Mouse (Mus musculus) hindbrain, embryonic 11.5 days (tissue): ENCODE data around the gene Hoga1. TPM values are rescaled to one million over a fixed set of nuclear protein-coding genes. Genes with fewer than 3 reads are reported as not detected.
"Not testable (repeated sequence)": the region's sequence is repeated elsewhere in the genome, so short reads cannot be mapped to it uniquely, and the experiment has no call there.

Experiments used
- ATAC-seq: fragments of 200-750 bp; cut with Nextera tagmentation; 2 replicates; pipeline ENCODE4 v1.8.0; 2017; ENCODE audit warnings: mild to moderate bottlenecking, moderate TSS enrichment, moderate library complexity; ENCODE audit not compliant: low FRiP score
- DNase-seq: peaks from one replicate; pipeline ENCODE4 v3.0.0-alpha.2; 2015; ENCODE audit warnings: low spot score
- H3K27ac ChIP-seq: fragments of 300-500 bp; sonication (generic); 2 replicates; pipeline ENCODE4 v1.5.1; 2014; ENCODE audit warnings: mild to moderate bottlenecking, low read depth, low read length
- H3K27me3 ChIP-seq: fragments of 300-500 bp; sonication (generic); 2 replicates; pipeline ENCODE4 v1.6.1; 2014; ENCODE audit warnings: mild to moderate bottlenecking, low read length, moderate library complexity, mixed read lengths; ENCODE audit not compliant: control insufficient read depth, insufficient read depth
- H3K36me3 ChIP-seq: fragments of 300-500 bp; sonication (generic); 2 replicates; pipeline ENCODE4 v1.6.1; 2014; ENCODE audit warnings: mild to moderate bottlenecking, low read length, moderate library complexity, mixed read lengths; ENCODE audit not compliant: control insufficient read depth, insufficient read depth
- H3K4me1 ChIP-seq: fragments of 300-500 bp; sonication (generic); replicated peaks from 2 replicates; pipeline ENCODE4 v1.6.1; 2014; ENCODE audit warnings: low read length, mixed read lengths; ENCODE audit not compliant: control insufficient read depth, insufficient read depth
- H3K4me2 ChIP-seq: fragments of 300-500 bp; sonication (generic); replicated peaks from 2 replicates; pipeline ENCODE4 v1.6.1; 2014; ENCODE audit warnings: mild to moderate bottlenecking, low read depth, low read length
- H3K4me3 ChIP-seq: fragments of 300-500 bp; sonication (generic); 2 replicates; pipeline ENCODE4 v1.5.1; 2014; ENCODE audit warnings: low read depth, low read length
- H3K9ac ChIP-seq: fragments of 300-500 bp; sonication (generic); 2 replicates; pipeline ENCODE4 v1.6.1; 2014; ENCODE audit warnings: low read depth, low read length
- H3K9me3 ChIP-seq: fragments of 300-500 bp; sonication (generic); 2 replicates; pipeline ENCODE4 v1.6.1; 2016; ENCODE audit warnings: low read length; ENCODE audit not compliant: control insufficient read depth
- WGBS: fragments of 180-500 bp; shearing (Covaris S2); extraction: QIAGEN DNeasy Blood & Tissue Kit; methylation state at CpG from one replicate; pipeline ENCODE4 v1.1.7; 2014; 5-methylcytosine and 5-hydroxymethylcytosine counted together
- polyA plus RNA-seq: library from polyadenylated mRNA; unstranded; fragments of >200 nt; fragmentation: Nextera tagmentation; extraction: Ambion mirVana; gene quantifications from 2 replicates; pipeline ENCODE4 v1.2.1, GENCODE M21; 2014

Hoga1 gene
- polyA plus RNA-seq, 1 experiment from 2014 or later = 1.1 TPM

- 83% methylated on average over 15 of the region's 15 CpGs for WGBS
- no peak for ATAC-seq
Observed at GRCm38 (mm10) chr19:42071886-42072608, 26.6 kb downstream of the Hoga1 start.

GRCm38 (mm10) chr19:42072802-42073201 lies 27.4 kb downstream of the Hoga1 start:
- DNase-seq (no peak), ATAC-seq (no peak)
- H3K36me3 ChIP-seq = peaks cover 5% of the 10 kb centered on the region; the same call in 1 of the 2 replicates
- H3K27ac ChIP-seq = no peak overlapping the region
- WGBS = 81% methylated on average over 7 of the region's 7 CpGs
- H3K4me3 ChIP-seq = no peak overlapping the region
- H3K4me2 ChIP-seq = no peak overlapping the region
- H3K27me3 ChIP-seq = no peaks in the 10 kb centered on the region; the same call in 1 of the 2 replicates
- no peaks in the 10 kb centered on the region for H3K4me1 ChIP-seq
- H3K9ac ChIP-seq = no peak overlapping the region
- H3K9me3 ChIP-seq = no peaks in the 10 kb centered on the region

More at GRCm38 (mm10) chr19:42071886-42072608, 26.6 kb downstream of the Hoga1 start:
- no peak overlapping the region for H3K4me2 ChIP-seq
- no peaks in the 10 kb centered on the region; the same call in 1 of the 2 replicates for H3K27me3 ChIP-seq
- no peak for DNase-seq
- H3K36me3 ChIP-seq = peaks cover 5% of the 10 kb centered on the region; the same call in 1 of the 2 replicates
- no peak overlapping the region for H3K4me3 ChIP-seq
- H3K27ac ChIP-seq = no peak overlapping the region
- H3K9me3 ChIP-seq = no peaks in the 10 kb centered on the region
- H3K9ac ChIP-seq = no peak overlapping the region
- no peaks in the 10 kb centered on the region for H3K4me1 ChIP-seq

- no peak for DNase-seq
- Histone ChIP-seq H3K27ac (no peak overlapping the region), H3K27me3 (no peaks in the 10 kb centered on the region; the same call in 1 of the 2 replicates), H3K36me3 (peaks cover 5% of the 10 kb centered on the region; the same call in 1 of the 2 replicates), H3K9me3 (no peaks in the 10 kb centered on the region), H3K4me2 (no peak overlapping the region), H3K4me1 (no peaks in the 10 kb centered on the region), H3K4me3 (no peak overlapping the region), H3K9ac (no peak overlapping the region)
- ATAC-seq = no peak
- WGBS = 83% methylated on average over 2 of the region's 2 CpGs
Observed at GRCm38 (mm10) chr19:42075051-42075450, 29.6 kb downstream of the Hoga1 start.

GRCm38 (mm10) chr19:42075992-42076391 lies 30.6 kb downstream of the Hoga1 start:
- no peaks in the 10 kb centered on the region for H3K9me3 ChIP-seq
- H3K27ac ChIP-seq = no peak overlapping the region
- WGBS = 91% methylated on average over 16 of the region's 16 CpGs
- H3K27me3 ChIP-seq = no peaks in the 10 kb centered on the region; the same call in 1 of the 2 replicates
- no peak overlapping the region for H3K4me2 ChIP-seq
- no peaks in the 10 kb centered on the region for H3K4me1 ChIP-seq
- no peak overlapping the region for H3K9ac ChIP-seq
- H3K36me3 ChIP-seq = peaks cover 5% of the 10 kb centered on the region; the same call in 1 of the 2 replicates
- DNase-seq = no peak
- no peak for ATAC-seq
- H3K4me3 ChIP-seq = no peak overlapping the region

GRCm38 (mm10) chr19:42078566-42078965 lies 33.2 kb downstream of the Hoga1 start:
- Histone ChIP-seq H3K9me3 (no peaks in the 10 kb centered on the region), H3K4me2 (no peak overlapping the region), H3K9ac (no peak overlapping the region), H3K27me3 (no peaks in the 10 kb centered on the region), H3K4me1 (no peaks in the 10 kb centered on the region), H3K4me3 (no peak overlapping the region), H3K36me3 (peaks cover 5% of the 10 kb centered on the region; the same call in 1 of the 2 replicates), H3K27ac (no peak overlapping the region)
- WGBS = 96% methylated on average over 8 of the region's 8 CpGs
- DNase-seq (no peak), ATAC-seq (no peak)

- ATAC-seq (no peak), DNase-seq (no peak)
- Histone ChIP-seq H3K4me3 (no peak overlapping the region), H3K4me2 (no peak overlapping the region), H3K27ac (no peak overlapping the region), H3K9ac (no peak overlapping the region), H3K9me3 (no peaks in the 10 kb centered on the region), H3K4me1 (no peaks in the 10 kb centered on the region), H3K36me3 (peaks cover 5% of the 10 kb centered on the region; the same call in 1 of the 2 replicates), H3K27me3 (no peaks in the 10 kb centered on the region)
- WGBS = 96% methylated on average over 12 of the region's 12 CpGs
Observed at GRCm38 (mm10) chr19:42079006-42079405, 33.6 kb downstream of the Hoga1 start.

GRCm38 (mm10) chr19:42079950-42080349 lies 34.5 kb downstream of the Hoga1 start:
- WGBS = 82% methylated on average over 5 of the region's 5 CpGs
- DNase-seq (no peak), ATAC-seq (no peak)
- Histone ChIP-seq H3K4me1 (no peaks in the 10 kb centered on the region), H3K4me2 (no peak overlapping the region), H3K36me3 (peaks cover 5% of the 10 kb centered on the region; the same call in 1 of the 2 replicates), H3K27me3 (no peaks in the 10 kb centered on the region), H3K4me3 (no peak overlapping the region), H3K27ac (no peak overlapping the region), H3K9ac (no peak overlapping the region), H3K9me3 (no peaks in the 10 kb centered on the region)

DNA sequence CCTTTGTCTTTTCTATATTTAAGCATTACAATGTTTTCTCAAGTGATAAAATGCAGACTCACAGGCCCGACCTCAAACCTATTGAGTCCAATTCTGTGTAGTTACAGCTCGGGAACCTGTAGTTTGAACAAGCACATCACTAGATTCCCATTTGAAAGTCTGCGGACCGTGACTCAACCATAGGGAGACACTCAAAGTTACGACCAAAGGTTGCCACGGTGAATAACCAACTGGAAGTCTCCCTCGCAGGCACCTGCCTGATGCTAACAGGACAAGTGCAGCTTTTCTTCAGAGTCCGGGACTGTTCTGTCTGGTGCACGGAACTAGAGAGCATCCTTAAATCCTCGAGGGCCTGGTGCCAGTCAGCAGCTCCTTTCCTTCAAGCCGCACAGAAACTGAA lies 35.1 kb downstream of the Hoga1 start:
- 83% methylated on average over 11 of the region's 11 CpGs for WGBS
- Histone ChIP-seq H3K27me3 (no peaks in the 10 kb centered on the region), H3K4me1 (no peaks in the 10 kb centered on the region), H3K9me3 (no peaks in the 10 kb centered on the region), H3K4me3 (no peak overlapping the region), H3K36me3 (peaks cover 3% of the 10 kb centered on the region; the same call in 1 of the 2 replicates), H3K4me2 (no peak overlapping the region), H3K27ac (no peak overlapping the region), H3K9ac (no peak overlapping the region)
- DNase-seq (no peak), ATAC-seq (no peak)

DNA sequence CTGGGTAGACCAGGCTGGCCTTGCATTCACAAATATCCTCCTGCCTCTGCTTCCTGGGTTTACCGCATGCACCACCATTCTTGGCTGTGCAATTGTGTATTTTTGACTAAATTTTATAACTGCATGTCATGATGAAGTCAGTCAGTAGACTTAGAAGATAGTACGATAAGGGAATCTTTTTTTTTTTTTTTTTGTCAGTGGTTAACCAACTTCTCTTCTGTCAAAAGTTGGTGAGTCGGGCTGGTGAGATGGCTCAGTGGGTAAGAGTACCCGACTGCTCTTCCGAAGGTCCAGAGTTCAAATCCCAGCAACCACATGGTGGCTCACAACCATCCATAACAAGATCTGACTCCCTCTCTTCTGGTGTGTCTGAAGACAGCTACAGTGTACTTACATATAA lies 36.2 kb downstream of the Hoga1 start:
- not testable (repeated sequence) for H3K9me3 ChIP-seq, DNase-seq, H3K4me1 ChIP-seq, ATAC-seq, H3K36me3 ChIP-seq, H3K27me3 ChIP-seq, H3K9ac ChIP-seq, H3K4me2 ChIP-seq, H3K4me3 ChIP-seq, H3K27ac ChIP-seq
- WGBS = 96% methylated on average over 5 of the region's 5 CpGs
